Mouse (Mus musculus) forebrain, postnatal 0 days (tissue): Measurements from ENCODE around the gene Mob3c. TPM values are rescaled to one million over a fixed set of nuclear protein-coding genes. Genes with fewer than 3 reads are reported as not detected.
A peak's percentile ranks its signal among the peaks of the same experiment; 100 is the strongest.

Experiments used
- ATAC-seq: fragments of 200-750 bp; cut with Nextera tagmentation; 2 replicates; pipeline ENCODE4 v1.8.0; 2017; ENCODE audit warnings: mild to moderate bottlenecking, moderate library complexity
- DNase-seq: peaks from one replicate; pipeline ENCODE4 v3.0.0-alpha.2; 2015
- H3K27ac ChIP-seq: fragments of 300-500 bp; sonication (generic); 2 replicates; pipeline ENCODE4 v1.5.1; 2014; ENCODE audit warnings: low read depth, mild to moderate bottlenecking, antibody characterized with exemption, low read length, moderate library complexity, mixed read lengths
- H3K27me3 ChIP-seq: fragments of 300-500 bp; sonication (generic); 2 replicates; pipeline ENCODE4 v1.6.1; 2014; ENCODE audit warnings: mild to moderate bottlenecking, low read length, mixed read lengths; ENCODE audit not compliant: insufficient read depth
- H3K36me3 ChIP-seq: fragments of 300-500 bp; sonication (generic); 2 replicates; pipeline ENCODE4 v1.6.1; 2014; ENCODE audit warnings: mild to moderate bottlenecking, moderate library complexity; ENCODE audit not compliant: insufficient read depth
- H3K4me1 ChIP-seq: fragments of 300-500 bp; sonication (generic); 2 replicates; pipeline ENCODE4 v1.6.1; 2014; ENCODE audit warnings: antibody characterized with exemption; ENCODE audit not compliant: insufficient read depth
- H3K4me2 ChIP-seq: fragments of 300-500 bp; sonication (generic); 2 replicates; pipeline ENCODE4 v1.6.1; 2014; ENCODE audit warnings: low read depth, mild to moderate bottlenecking, moderate library complexity
- H3K4me3 ChIP-seq: fragments of 300-500 bp; sonication (generic); 2 replicates; pipeline ENCODE4 v1.5.1; 2014; ENCODE audit warnings: low read depth, low read length, mixed read lengths
- H3K9ac ChIP-seq: fragments of 300-500 bp; sonication (generic); 2 replicates; pipeline ENCODE4 v1.6.1; 2014; ENCODE audit warnings: mild to moderate bottlenecking
- H3K9me3 ChIP-seq: fragments of 300-500 bp; sonication (generic); 2 replicates; pipeline ENCODE4 v1.6.1; 2016; ENCODE audit warnings: low read length
- CTCF ChIP-seq: sonication (generic); IDR thresholded peaks from 2 replicates; pipeline ENCODE4 v1.5.1; 2016; ENCODE audit warnings: antibody characterized with exemption, control low read depth, low read depth
- WGBS: fragments of 180-500 bp; shearing (Covaris S2); extraction: QIAGEN DNeasy Blood & Tissue Kit; methylation state at CpG from one replicate; pipeline ENCODE4 v1.1.7; 2014; 5-methylcytosine and 5-hydroxymethylcytosine counted together
- polyA plus RNA-seq: library from polyadenylated mRNA; unstranded; fragments of >200 nt; fragmentation: Nextera tagmentation; extraction: Ambion mirVana; gene quantifications from 2 replicates; pipeline ENCODE4 v1.2.1, GENCODE M21; 2015
- total RNA-seq: library from RNA; depleted of rRNA; stranded (reverse); fragments of >200 nt; gene quantifications from 2 replicates; pipeline ENCODE4 v1.2.3, GENCODE M21; 2014

Gene Mob3c
- total and polyA plus RNA-seq, 2 experiments from 2014 or later = 3.0 to 9.0 TPM

DNA sequence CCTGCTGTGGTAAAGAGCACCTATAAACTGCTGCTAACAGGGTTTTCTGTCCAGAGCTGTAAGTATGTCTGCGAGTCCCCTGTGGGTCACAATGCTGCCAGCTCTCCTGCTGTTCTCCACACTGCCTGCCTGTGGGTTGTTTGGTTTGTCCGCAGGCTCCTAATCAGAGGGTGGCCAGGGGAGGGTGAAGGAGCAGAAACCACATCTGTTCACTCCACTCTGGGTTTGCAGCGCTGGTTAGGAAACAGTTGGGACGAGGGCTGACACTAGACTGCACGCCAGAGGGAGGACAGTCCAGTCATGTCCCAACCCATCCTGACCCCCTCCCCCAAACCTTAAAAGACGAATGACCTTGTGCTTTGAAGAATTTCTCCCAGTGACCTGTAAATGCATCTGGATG, 27.2 kb downstream of the Mob3c start:
- H3K4me3 ChIP-seq = no peak overlapping the region
- H3K9ac ChIP-seq = no peak overlapping the region
- H3K27ac ChIP-seq = no peak overlapping the region
- H3K4me2 ChIP-seq = no peak overlapping the region
- H3K36me3 ChIP-seq = peaks cover 14% of the 10 kb centered on the region
- ATAC-seq (no peak), DNase-seq (no peak)
- no peaks in the 10 kb centered on the region for H3K9me3 ChIP-seq
- no peaks in the 10 kb centered on the region for H3K27me3 ChIP-seq
- no peaks in the 10 kb centered on the region for H3K4me1 ChIP-seq
- TF ChIP-seq CTCF = no peak
- WGBS = 64% methylated on average over 6 of the region's 6 CpGs

DNA sequence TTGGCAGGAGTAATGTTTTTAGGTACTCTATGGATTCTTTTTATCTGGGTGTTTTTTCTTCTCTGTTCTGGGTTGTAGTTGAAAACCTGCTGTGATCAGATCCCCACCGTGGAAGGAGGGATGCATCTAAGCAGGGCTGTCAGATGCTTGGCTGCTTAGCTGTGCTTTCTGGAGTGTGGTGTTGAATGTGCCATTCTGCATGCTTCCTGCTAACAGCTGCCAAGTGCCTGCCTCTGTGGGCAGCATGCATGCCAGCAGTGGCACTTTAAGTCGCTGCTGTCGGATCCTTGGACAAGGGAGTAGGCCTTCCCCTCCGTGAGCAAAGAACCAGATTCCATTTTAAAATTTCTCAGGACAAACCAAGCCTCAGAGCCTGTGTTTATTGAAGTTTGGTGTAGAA, 27.7 kb downstream of the Mob3c start:
- H3K4me3 ChIP-seq = no peak overlapping the region
- peak; percentile 49 for DNase-seq
- TF ChIP-seq CTCF = no peak
- 18% methylated on average over 4 of the region's 4 CpGs for WGBS
- H3K9me3 ChIP-seq = no peaks in the 10 kb centered on the region
- no peaks in the 10 kb centered on the region for H3K27me3 ChIP-seq
- 0 out of 2 replicates have a peak overlapping the region, but pooled peaks have one; percentile 10 for H3K27ac ChIP-seq
- H3K36me3 ChIP-seq = peaks cover 17% of the 10 kb centered on the region
- no peaks in the 10 kb centered on the region for H3K4me1 ChIP-seq
- H3K4me2 ChIP-seq = no peak overlapping the region
- peak; percentile 74; the same call in 1 of the 2 replicates for ATAC-seq
- H3K9ac ChIP-seq = no peak overlapping the region

DNA sequence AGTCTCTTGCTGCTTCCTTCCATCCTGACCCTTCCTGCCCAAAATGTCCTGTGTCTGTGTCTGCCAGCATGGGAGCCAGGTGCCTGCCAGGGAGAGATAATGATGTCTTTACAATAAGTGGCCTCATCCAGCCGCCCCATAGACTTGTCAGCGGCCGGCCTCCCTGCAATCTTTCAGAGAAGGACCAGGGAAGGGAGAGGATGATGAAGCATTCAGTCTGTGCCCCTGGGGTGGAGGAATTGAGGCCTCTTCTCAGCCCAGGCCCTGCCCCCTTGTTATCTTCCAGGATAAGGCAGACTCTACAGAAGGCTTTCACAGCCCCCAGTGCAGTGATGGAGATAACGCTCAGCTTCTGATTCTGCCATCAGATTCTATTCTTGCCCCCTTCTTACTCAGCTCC, 28.4 kb downstream of the Mob3c start:
- ATAC-seq = no peak
- H3K4me1 ChIP-seq = no peaks in the 10 kb centered on the region
- 47% methylated on average over 4 of the region's 4 CpGs for WGBS
- TF ChIP-seq CTCF = no peak
- peaks cover 16% of the 10 kb centered on the region for H3K36me3 ChIP-seq
- no peak overlapping the region for H3K4me3 ChIP-seq
- H3K9ac ChIP-seq = no peak overlapping the region
- H3K27me3 ChIP-seq = no peaks in the 10 kb centered on the region
- no peak overlapping the region for H3K4me2 ChIP-seq
- DNase-seq = no peak
- no peak overlapping the region for H3K27ac ChIP-seq
- H3K9me3 ChIP-seq = no peaks in the 10 kb centered on the region

DNA sequence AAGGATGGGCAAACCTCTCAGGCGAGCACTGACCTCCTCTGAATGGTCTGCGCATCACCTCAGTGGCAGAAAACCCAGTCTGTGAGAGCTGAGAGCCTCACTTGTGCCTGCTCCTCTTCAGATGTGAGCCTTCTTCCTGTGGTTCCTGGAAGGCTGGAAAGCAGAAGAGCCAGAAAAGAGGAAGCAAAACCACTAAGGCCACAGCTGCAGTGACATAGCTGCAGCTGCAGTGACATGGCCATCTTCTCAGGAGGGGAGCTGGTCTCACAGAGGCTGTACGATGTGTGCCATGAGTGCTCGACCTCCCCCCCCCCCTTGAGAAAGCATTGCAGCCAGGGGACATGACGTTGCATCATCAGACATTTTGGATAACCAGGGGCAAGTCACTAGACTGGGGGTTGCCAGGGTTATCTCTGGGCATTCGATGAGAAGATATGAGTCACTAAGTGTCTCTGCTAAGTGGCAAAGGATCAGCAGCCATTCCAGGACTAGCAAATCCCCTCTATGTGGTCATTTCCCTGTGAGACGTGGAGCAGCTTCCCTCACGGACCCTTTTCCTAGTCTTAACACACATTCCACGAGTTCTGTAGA, 29.5 kb downstream of the Mob3c start:
- DNase-seq = no peak
- no peaks in the 10 kb centered on the region for H3K4me1 ChIP-seq
- 82% methylated on average over 9 of the region's 9 CpGs for WGBS
- no peak overlapping the region for H3K27ac ChIP-seq
- no peak overlapping the region for H3K4me3 ChIP-seq
- no peak for ATAC-seq
- no peak for TF ChIP-seq CTCF
- no peak overlapping the region for H3K9ac ChIP-seq
- no peaks in the 10 kb centered on the region for H3K27me3 ChIP-seq
- no peaks in the 10 kb centered on the region for H3K9me3 ChIP-seq
- no peak overlapping the region for H3K4me2 ChIP-seq
- H3K36me3 ChIP-seq = peaks cover 12% of the 10 kb centered on the region; the same call in 1 of the 2 replicates

DNA sequence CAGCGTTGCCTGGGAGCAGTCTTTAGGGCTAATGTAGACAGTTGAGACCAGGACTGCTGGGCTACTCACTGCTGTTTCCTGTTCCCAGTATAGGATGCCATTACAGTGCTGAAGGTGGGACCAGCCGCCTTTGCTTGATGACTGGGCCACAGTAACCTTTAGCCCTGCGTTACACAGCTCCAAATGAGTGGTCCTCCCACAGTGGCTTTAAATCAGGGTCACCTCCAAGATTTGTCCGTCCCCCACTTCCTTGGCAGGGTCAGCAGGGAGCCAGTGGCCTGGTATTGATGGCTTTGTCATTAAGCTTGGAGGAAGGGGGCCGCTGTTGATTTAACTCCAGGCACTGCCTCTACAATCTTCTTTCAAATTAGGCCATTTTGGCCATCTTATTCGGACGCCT, 35.5 kb downstream of the Mob3c start:
- DNase-seq (no peak), ATAC-seq (no peak)
- no peak for TF ChIP-seq CTCF
- no peak overlapping the region for H3K9ac ChIP-seq
- no peaks in the 10 kb centered on the region for H3K9me3 ChIP-seq
- H3K27me3 ChIP-seq = no peaks in the 10 kb centered on the region
- H3K4me3 ChIP-seq = no peak overlapping the region
- WGBS = 63% methylated on average over 7 of the region's 7 CpGs
- H3K4me1 ChIP-seq = no peaks in the 10 kb centered on the region
- no peak overlapping the region for H3K27ac ChIP-seq
- H3K4me2 ChIP-seq = no peak overlapping the region
- H3K36me3 ChIP-seq = peaks cover 7% of the 10 kb centered on the region; the same call in 1 of the 2 replicates

DNA sequence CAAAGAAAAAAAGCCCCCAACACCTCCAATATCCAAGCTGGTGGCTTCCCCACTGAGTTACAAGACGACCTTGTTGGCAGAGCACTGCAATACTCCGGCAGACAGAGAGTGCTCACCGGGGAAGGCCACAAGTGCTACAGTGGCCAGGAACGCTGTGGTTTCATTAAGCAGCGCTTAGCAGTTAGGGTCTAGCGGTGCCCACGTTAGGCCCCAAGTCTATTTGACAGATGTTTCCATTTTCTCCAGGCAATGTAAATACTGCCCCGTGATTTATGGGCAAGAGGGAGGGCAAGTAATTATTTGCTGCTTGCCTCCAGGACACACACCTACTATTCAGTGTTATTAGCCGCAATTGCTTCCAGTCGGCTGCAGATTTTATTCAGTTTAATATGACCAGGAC, 36.0 kb downstream of the Mob3c start:
- H3K4me1 ChIP-seq = no peaks in the 10 kb centered on the region
- WGBS = 49% methylated on average over 10 of the region's 10 CpGs
- H3K27ac ChIP-seq = no peak overlapping the region
- H3K9ac ChIP-seq = no peak overlapping the region
- no peak for TF ChIP-seq CTCF
- peaks cover 7% of the 10 kb centered on the region; the same call in 1 of the 2 replicates for H3K36me3 ChIP-seq
- H3K4me2 ChIP-seq = no peak overlapping the region
- DNase-seq (no peak), ATAC-seq (no peak)
- H3K27me3 ChIP-seq = no peaks in the 10 kb centered on the region
- no peak overlapping the region for H3K4me3 ChIP-seq
- no peaks in the 10 kb centered on the region for H3K9me3 ChIP-seq

- no peaks in the 10 kb centered on the region for H3K27me3 ChIP-seq
- ATAC-seq (peak; percentile 51), DNase-seq (no peak)
- H3K36me3 ChIP-seq = peaks cover 14% of the 10 kb centered on the region; the same call in 1 of the 2 replicates
- H3K9ac ChIP-seq = no peak overlapping the region
- WGBS = 21% methylated on average over 16 of the region's 16 CpGs
- TF ChIP-seq CTCF = no peak
- no peak overlapping the region for H3K27ac ChIP-seq
- H3K9me3 ChIP-seq = no peaks in the 10 kb centered on the region
- no peak overlapping the region for H3K4me2 ChIP-seq
- no peak overlapping the region for H3K4me3 ChIP-seq
- no peaks in the 10 kb centered on the region for H3K4me1 ChIP-seq
These were observed 41.8 kb downstream of the Mob3c start for GRCm38 (mm10) chr4:115869512-115870210.
